Mouse (Mus musculus) heart, embryonic 11.5 days (tissue): ENCODE measurements around the gene Scn5a. TPM values are rescaled to one million over a fixed set of nuclear protein-coding genes. Genes with fewer than 3 reads are reported as not detected.
A peak's percentile ranks its signal among the peaks of the same experiment; 100 is the strongest.

Experiments used
- ATAC-seq: fragments of 200-750 bp; cut with Nextera tagmentation; replicated peaks from 2 replicates; pipeline ENCODE4 v1.8.0; 2017; ENCODE audit warnings: moderate library complexity; ENCODE audit not compliant: insufficient number of reproducible peaks, low FRiP score, low TSS enrichment
- H3K27ac ChIP-seq: fragments of 300-500 bp; sonication (generic); 2 replicates; pipeline ENCODE4 v1.5.1; 2014; ENCODE audit warnings: mild to moderate bottlenecking, low read depth, low read length
- H3K27me3 ChIP-seq: fragments of 300-500 bp; sonication (generic); 2 replicates; pipeline ENCODE4 v1.6.1; 2014; ENCODE audit warnings: mild to moderate bottlenecking, low read length, mixed read lengths; ENCODE audit not compliant: control insufficient read depth, insufficient read depth
- H3K36me3 ChIP-seq: fragments of 300-500 bp; sonication (generic); 2 replicates; pipeline ENCODE4 v1.6.1; 2014; ENCODE audit warnings: mild to moderate bottlenecking, low read length, moderate library complexity, mixed read lengths; ENCODE audit not compliant: control insufficient read depth, insufficient read depth
- H3K4me1 ChIP-seq: fragments of 300-500 bp; sonication (generic); 2 replicates; pipeline ENCODE4 v1.6.1; 2014; ENCODE audit warnings: low read length; ENCODE audit not compliant: control insufficient read depth, insufficient read depth
- H3K4me2 ChIP-seq: fragments of 300-500 bp; sonication (generic); 2 replicates; pipeline ENCODE4 v1.6.1; 2014; ENCODE audit warnings: mild to moderate bottlenecking, moderate library complexity
- H3K4me3 ChIP-seq: fragments of 300-500 bp; sonication (generic); 2 replicates; pipeline ENCODE4 v1.5.1; 2014; ENCODE audit warnings: low read depth, low read length
- H3K9ac ChIP-seq: fragments of 300-500 bp; sonication (generic); 2 replicates; pipeline ENCODE4 v1.6.1; 2014; ENCODE audit warnings: mild to moderate bottlenecking, low read depth, low read length, moderate library complexity
- H3K9me3 ChIP-seq: fragments of 300-500 bp; sonication (generic); replicated peaks from 2 replicates; pipeline ENCODE4 v1.6.1; 2016; ENCODE audit warnings: low read length; ENCODE audit not compliant: control insufficient read depth
- whole genome bisulfite sequencing: fragments of 180-500 bp; shearing (Covaris S2); extraction: QIAGEN DNeasy Blood & Tissue Kit; methylation state at CpG from one replicate; pipeline ENCODE4 v1.1.7; 2014; ENCODE audit not compliant: insufficient replicate concordance; 5-methylcytosine and 5-hydroxymethylcytosine counted together
- polyA plus RNA-seq: library from polyadenylated mRNA; unstranded; fragments of >200 nt; fragmentation: Nextera tagmentation; extraction: Ambion mirVana; gene quantifications from 2 replicates; pipeline ENCODE4 v1.2.1, GENCODE M21; 2014

Gene Scn5a
- polyA plus RNA-seq, 1 experiment from 2014 or later: 8.0 TPM

GRCm38 (mm10) chr9:119496960-119497359, 81.9 kb downstream of the Scn5a start:
- no peaks in the 10 kb centered on the region for H3K9me3 ChIP-seq
- no peaks in the 10 kb centered on the region for H3K27me3 ChIP-seq
- no peak overlapping the region for H3K27ac ChIP-seq
- H3K9ac ChIP-seq: no peak overlapping the region
- H3K4me1 ChIP-seq: no peaks in the 10 kb centered on the region
- H3K4me2 ChIP-seq: no peak overlapping the region
- no peak overlapping the region for H3K4me3 ChIP-seq
- WGBS: 57% methylated on average over 5 of the region's 5 CpGs
- ATAC-seq: no peak
- H3K36me3 ChIP-seq: 0 out of 2 replicates have a peak, but pooled peaks cover 5% of the 10 kb centered on the region

DNA sequence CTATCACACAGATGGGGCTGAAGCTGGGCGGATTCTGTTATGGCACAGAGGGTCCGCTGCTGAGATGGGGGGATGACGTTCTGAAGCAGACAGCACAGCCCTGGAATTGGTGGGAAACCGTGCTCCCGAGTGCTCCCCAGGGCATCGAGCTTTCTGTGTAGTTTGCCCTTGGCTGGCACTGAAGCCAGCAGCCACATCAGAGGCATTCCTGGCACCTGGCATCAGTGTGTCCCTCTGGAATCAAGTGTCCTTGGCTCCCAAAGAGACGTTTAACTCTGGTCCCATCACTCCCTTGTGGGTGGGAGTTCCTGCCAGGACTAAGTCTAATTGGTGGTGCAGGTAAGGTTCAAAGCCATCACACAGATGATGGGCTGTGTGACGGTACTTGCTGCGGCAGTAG, 82.5 kb downstream of the Scn5a start:
- Histone ChIP-seq H3K9me3 (no peaks in the 10 kb centered on the region), H3K9ac (no peak overlapping the region), H3K36me3 (0 out of 2 replicates have a peak, but pooled peaks cover 5% of the 10 kb centered on the region), H3K4me2 (no peak overlapping the region), H3K4me3 (no peak overlapping the region), H3K27me3 (no peaks in the 10 kb centered on the region), H3K4me1 (no peaks in the 10 kb centered on the region), H3K27ac (no peak overlapping the region)
- 85% methylated on average over 9 of the region's 9 CpGs for WGBS
- ATAC-seq: no peak

DNA sequence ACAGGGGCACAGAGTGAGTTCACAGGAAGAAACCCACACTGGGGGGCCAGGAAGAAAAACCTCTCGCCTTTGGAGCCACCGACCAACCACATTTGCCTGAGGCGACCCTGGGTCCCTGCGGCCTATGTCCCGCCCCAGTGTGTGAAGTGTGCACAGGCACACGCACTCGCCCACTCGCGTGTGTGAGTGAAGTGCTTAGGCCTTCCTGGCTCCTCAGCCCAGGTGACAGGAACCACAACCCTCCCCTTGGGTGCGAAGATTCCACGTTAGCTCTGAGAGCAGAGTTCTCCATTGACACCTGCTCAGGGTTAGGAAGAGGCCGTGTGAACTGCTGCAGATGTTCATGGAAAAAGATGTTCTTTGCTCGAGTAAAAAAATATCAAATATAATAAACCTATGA, 93.9 kb downstream of the Scn5a start:
- Histone ChIP-seq H3K4me3 (no peak overlapping the region), H3K9ac (no peak overlapping the region), H3K27me3 (peaks cover 6% of the 10 kb centered on the region; the same call in 1 of the 2 replicates), H3K27ac (no peak overlapping the region), H3K9me3 (no peaks in the 10 kb centered on the region), H3K4me2 (no peak overlapping the region), H3K4me1 (no peaks in the 10 kb centered on the region), H3K36me3 (peaks cover 3% of the 10 kb centered on the region; the same call in 1 of the 2 replicates)
- no peak for ATAC-seq
- 82% methylated on average over 13 of the region's 13 CpGs for WGBS

- Histone ChIP-seq H3K9ac (no peak overlapping the region), H3K27me3 (peaks cover 6% of the 10 kb centered on the region; the same call in 1 of the 2 replicates), H3K27ac (no peak overlapping the region), H3K36me3 (peaks cover 3% of the 10 kb centered on the region; the same call in 1 of the 2 replicates), H3K4me3 (no peak overlapping the region), H3K4me2 (no peak overlapping the region), H3K4me1 (peaks cover 4% of the 10 kb centered on the region; the same call in 1 of the 2 replicates), H3K9me3 (no peaks in the 10 kb centered on the region)
- 72% methylated on average over 9 of the region's 9 CpGs for WGBS
- no peak for ATAC-seq
Measured at GRCm38 (mm10) chr9:119484420-119484819, 94.4 kb downstream of the Scn5a start.

GRCm38 (mm10) chr9:119483554-119484353, 95.1 kb downstream of the Scn5a start:
- ATAC-seq: no peak
- Histone ChIP-seq H3K36me3 (peaks cover 3% of the 10 kb centered on the region; the same call in 1 of the 2 replicates), H3K4me2 (no peak overlapping the region), H3K9me3 (no peaks in the 10 kb centered on the region), H3K27me3 (peaks cover 6% of the 10 kb centered on the region; the same call in 1 of the 2 replicates), H3K27ac (no peak overlapping the region), H3K9ac (no peak overlapping the region), H3K4me3 (no peak overlapping the region), H3K4me1 (peaks cover 9% of the 10 kb centered on the region; the same call in 1 of the 2 replicates)
- WGBS: 56% methylated on average over 23 of the region's 23 CpGs

- Histone ChIP-seq H3K4me1 (peaks cover 15% of the 10 kb centered on the region; the same call in 1 of the 2 replicates), H3K9me3 (no peaks in the 10 kb centered on the region), H3K36me3 (0 out of 2 replicates have a peak, but pooled peaks cover 3% of the 10 kb centered on the region), H3K27ac (no peak overlapping the region), H3K9ac (no peak overlapping the region), H3K4me3 (no peak overlapping the region), H3K4me2 (no peak overlapping the region), H3K27me3 (peaks cover 8% of the 10 kb centered on the region; the same call in 1 of the 2 replicates)
- no peak for ATAC-seq
- WGBS: 73% methylated on average over 4 of the region's 4 CpGs
Measured at GRCm38 (mm10) chr9:119481612-119482011, 97.2 kb downstream of the Scn5a start.

GRCm38 (mm10) chr9:119479297-119479696, 99.5 kb downstream of the Scn5a start:
- Histone ChIP-seq H3K4me3 (no peak overlapping the region), H3K4me2 (no peak overlapping the region), H3K27me3 (peaks cover 8% of the 10 kb centered on the region; the same call in 1 of the 2 replicates), H3K27ac (peak overlapping the region; percentile 35; the same call in 1 of the 2 replicates), H3K36me3 (no peaks in the 10 kb centered on the region), H3K4me1 (peaks cover 27% of the 10 kb centered on the region), H3K9me3 (no peaks in the 10 kb centered on the region), H3K9ac (no peak overlapping the region)
- WGBS: 38% methylated on average over 8 of the region's 8 CpGs
- ATAC-seq: no peak

- no peak for ATAC-seq
- H3K4me2 ChIP-seq: no peak overlapping the region
- H3K27ac ChIP-seq: no peak overlapping the region
- no peaks in the 10 kb centered on the region for H3K9me3 ChIP-seq
- 83% methylated on average over 11 of the region's 11 CpGs for WGBS
- peaks cover 37% of the 10 kb centered on the region for H3K4me1 ChIP-seq
- peaks cover 8% of the 10 kb centered on the region; the same call in 1 of the 2 replicates for H3K27me3 ChIP-seq
- H3K4me3 ChIP-seq: no peak overlapping the region
- H3K9ac ChIP-seq: no peak overlapping the region
- no peaks in the 10 kb centered on the region for H3K36me3 ChIP-seq
Measured at GRCm38 (mm10) chr9:119478345-119478744, 100.5 kb downstream of the Scn5a start.
